Mouse (Mus musculus) myocyte (in vitro differentiated cells): ENCODE measurements around the gene Fbxo21. TPM values are rescaled to one million over a fixed set of nuclear protein-coding genes. Genes with fewer than 3 reads are reported as not detected.
A peak's percentile ranks its signal among the peaks of the same experiment; 100 is the strongest.

Experiments
- H3K27me3 ChIP-seq: one replicate; pipeline ENCODE4 v1.6.1; 2011; ENCODE audit not compliant: control insufficient read depth, insufficient read depth, insufficient read length
- H3K36me3 ChIP-seq: one replicate; pipeline ENCODE4 v1.6.1; 2011; ENCODE audit not compliant: control insufficient read depth, insufficient read depth
- H3K4me2 ChIP-seq: one replicate; pipeline ENCODE4 v1.6.1; 2011; ENCODE audit warnings: low read depth, control low read depth
- H3K4me3 ChIP-seq: one replicate; pipeline ENCODE4 v1.5.1; 2011; ENCODE audit warnings: mild to moderate bottlenecking, control low read depth, moderate library complexity
- H3K79me2 ChIP-seq: one replicate; pipeline ENCODE4 v1.6.1; 2011; ENCODE audit not compliant: control insufficient read depth, insufficient read depth
- H3ac ChIP-seq: one replicate; pipeline ENCODE4 v1.6.1; 2011; ENCODE audit not compliant: control insufficient read depth, insufficient read length
- CEBPB ChIP-seq: IDR thresholded peaks from 2 replicates; pipeline ENCODE4 v1.6.1; 2011; ENCODE audit warnings: mild to moderate bottlenecking, moderate library complexity; ENCODE audit not compliant: poor library complexity, insufficient read depth, severe bottlenecking
- E2F4 ChIP-seq: IDR thresholded peaks from one replicate; pipeline ENCODE4 v1.6.1; 2011; ENCODE audit warnings: mild to moderate bottlenecking, control low read depth, moderate library complexity; ENCODE audit not compliant: insufficient read depth
- MAX ChIP-seq: IDR thresholded peaks from one replicate; pipeline ENCODE4 v1.6.1; 2011; ENCODE audit warnings: low read depth, mild to moderate bottlenecking, control low read depth
- MYOD1 ChIP-seq, 3 experiments: IDR thresholded peaks; one replicate each; pipeline ENCODE4 v1.6.1; 2011; ENCODE audit warnings: control low read depth in 2 of 3, low read depth in 2 of 3, mild to moderate bottlenecking in 2 of 3, moderate library complexity in 1 of 3; ENCODE audit not compliant: insufficient read length in 2 of 3, control insufficient read depth in 1 of 3
- MYOG ChIP-seq, 3 experiments: IDR thresholded peaks; one replicate each; pipeline ENCODE4 v1.6.1; 2011; ENCODE audit warnings: control low read depth in 2 of 3, low read depth in 2 of 3, mild to moderate bottlenecking in 2 of 3; ENCODE audit not compliant: insufficient read length in 2 of 3, control insufficient read depth in 1 of 3, insufficient read depth in 1 of 3
- POLR2A ChIP-seq: IDR thresholded peaks from one replicate; pipeline ENCODE4 v1.6.1; 2011; ENCODE audit warnings: low read depth, mild to moderate bottlenecking, control low read depth, moderate library complexity; ENCODE audit not compliant: insufficient read length
- POLR2AphosphoS2 ChIP-seq: IDR thresholded peaks from one replicate; pipeline ENCODE4 v1.6.1; 2011; ENCODE audit warnings: low read depth, control low read depth; ENCODE audit not compliant: insufficient read length
- REST ChIP-seq: IDR thresholded peaks from one replicate; pipeline ENCODE4 v1.6.1; 2011; ENCODE audit warnings: mild to moderate bottlenecking, control low read depth, moderate library complexity; ENCODE audit not compliant: insufficient read depth, insufficient read length
- SRF ChIP-seq: IDR thresholded peaks from one replicate; pipeline ENCODE4 v1.6.1; 2011; ENCODE audit warnings: low read depth; ENCODE audit not compliant: control insufficient read depth, insufficient read length
- TCF12 ChIP-seq: IDR thresholded peaks from one replicate; pipeline ENCODE4 v1.6.1; 2011; ENCODE audit warnings: mild to moderate bottlenecking, control low read depth; ENCODE audit not compliant: poor library complexity, insufficient read depth, severe bottlenecking
- TCF3 ChIP-seq: IDR thresholded peaks from one replicate; pipeline ENCODE4 v1.6.1; 2011; ENCODE audit warnings: low read depth, control low read depth; ENCODE audit not compliant: insufficient read length
- USF1 ChIP-seq: IDR thresholded peaks from one replicate; pipeline ENCODE4 v1.6.1; 2011; ENCODE audit warnings: low read depth, mild to moderate bottlenecking, control low read depth, moderate library complexity
- polyA plus RNA-seq: library from polyadenylated mRNA; unstranded; fragments of >200 nt; fragmentation: generic; extraction: Trizol; gene quantifications from one replicate; pipeline ENCODE4 v1.2.1, GENCODE M21; 2012; ENCODE audit warnings: missing spikeins

Gene Fbxo21
- polyA plus RNA-seq, 1 experiment, result 9.9 TPM

- H3K27me3 ChIP-seq, result peaks cover 9% of the 10 kb centered on the region
- H3K79me2 ChIP-seq, result no peaks in the 10 kb centered on the region
- TF ChIP-seq TCF12 (no peak), TCF3 (no peak), USF1 (no peak), POLR2A (no peak), E2F4 (no peak), SRF (no peak), REST (no peak), CEBPB (no peak), MYOD1 (IDR thresholded peaks at IDR 0.05; ENCODE audit: control insufficient read depth in 1 of 3, insufficient read length in 2 of 3, low read depth in 2 of 3) (no peak), MAX (no peak), MYOG (IDR thresholded peaks at IDR 0.05; ENCODE audit: control insufficient read depth in 1 of 3, insufficient read depth in 1 of 3, insufficient read length in 2 of 3, low read depth in 2 of 3) (no peak), POLR2AphosphoS2 (no peak)
- no peak overlapping the region for H3K4me3 ChIP-seq
- H3K4me2 ChIP-seq, result no peak overlapping the region
- no peaks in the 10 kb centered on the region for H3K36me3 ChIP-seq
- no peak overlapping the region for H3ac ChIP-seq
Observed at GRCm38 (mm10) chr5:118033328-118033727, 56.8 kb downstream of the Fbxo21 start.

GRCm38 (mm10) chr5:118033740-118034139, 57.2 kb downstream of the Fbxo21 start:
- Histone ChIP-seq H3ac (no peak overlapping the region), H3K4me3 (no peak overlapping the region), H3K27me3 (peaks cover 5% of the 10 kb centered on the region), H3K4me2 (no peak overlapping the region), H3K79me2 (no peaks in the 10 kb centered on the region), H3K36me3 (no peaks in the 10 kb centered on the region)
- no peak for TF ChIP-seq POLR2AphosphoS2
- TF ChIP-seq MYOD1 (IDR thresholded peaks at IDR 0.05; ENCODE audit: control insufficient read depth in 1 of 3, insufficient read length in 2 of 3, low read depth in 2 of 3), result no peak
- TF ChIP-seq E2F4, result no peak

- H3K36me3 ChIP-seq, result no peaks in the 10 kb centered on the region
- no peak for TF ChIP-seq POLR2A
- no peak overlapping the region for H3K4me3 ChIP-seq
- no peaks in the 10 kb centered on the region for H3K79me2 ChIP-seq
- H3ac ChIP-seq, result no peak overlapping the region
- no peaks in the 10 kb centered on the region for H3K27me3 ChIP-seq
- H3K4me2 ChIP-seq, result no peak overlapping the region
Observed at GRCm38 (mm10) chr5:118034632-118035031, 58.1 kb downstream of the Fbxo21 start.

GRCm38 (mm10) chr5:118035786-118036185, 59.3 kb downstream of the Fbxo21 start:
- H3K27me3 ChIP-seq, result no peaks in the 10 kb centered on the region
- TF ChIP-seq USF1 (no peak), SRF (no peak), REST (no peak), MAX (no peak), TCF12 (no peak), TCF3 (no peak), POLR2A (no peak), MYOG (IDR thresholded peaks at IDR 0.05; ENCODE audit: control insufficient read depth in 1 of 3, insufficient read depth in 1 of 3, insufficient read length in 2 of 3, low read depth in 2 of 3) (no peak), MYOD1 (IDR thresholded peaks at IDR 0.05; ENCODE audit: control insufficient read depth in 1 of 3, insufficient read length in 2 of 3, low read depth in 2 of 3) (no peak), E2F4 (no peak), CEBPB (no peak), POLR2AphosphoS2 (no peak)
- H3K36me3 ChIP-seq, result no peaks in the 10 kb centered on the region
- no peak overlapping the region for H3ac ChIP-seq
- no peaks in the 10 kb centered on the region for H3K79me2 ChIP-seq
- no peak overlapping the region for H3K4me2 ChIP-seq
- H3K4me3 ChIP-seq, result no peak overlapping the region

GRCm38 (mm10) chr5:118036888-118037797, 60.6 kb downstream of the Fbxo21 start:
- peak overlapping the region; percentile 35 for H3K4me2 ChIP-seq
- no peak overlapping the region for H3K4me3 ChIP-seq
- H3K79me2 ChIP-seq, result no peaks in the 10 kb centered on the region
- H3ac ChIP-seq, result no peak overlapping the region
- H3K27me3 ChIP-seq, result no peaks in the 10 kb centered on the region
- H3K36me3 ChIP-seq, result no peaks in the 10 kb centered on the region
- TF ChIP-seq MYOG (IDR thresholded peaks at IDR 0.05; ENCODE audit: control insufficient read depth in 1 of 3, insufficient read depth in 1 of 3, insufficient read length in 2 of 3, low read depth in 2 of 3) (no peak), CEBPB (no peak)
